Mouse (Mus musculus): ENCODE data around the gene Btbd35f19. TPM values are rescaled to one million over a fixed set of nuclear protein-coding genes. Genes with fewer than 3 reads are reported as not detected.
"Not testable (repeated sequence)": the region's sequence is repeated elsewhere in the genome, so short reads cannot be mapped to it uniquely, and the experiment has no call there.

Gene Btbd35f19
- polyA plus RNA-seq (2014; fragmentation: Nextera tagmentation; extraction: Ambion mirVana), result not detected in 2 replicates

GRCm38 (mm10) chrX:31383818-31384217 is at the start of gene Btbd35f19:
Gene Btbd35f19 (minus strand): TSS chrX:31383918.
- not testable (repeated sequence) for H3K9me3 ChIP-seq (ENCODE audit: control insufficient read depth, low read length); H3K4me2 ChIP-seq (ENCODE audit: low read length); H3K4me1 ChIP-seq (replicated peaks; ENCODE audit: control insufficient read depth, insufficient read depth, low read length); H3K27ac ChIP-seq (ENCODE audit: low read depth); H3K9ac ChIP-seq (ENCODE audit: low read length); H3K4me3 ChIP-seq (ENCODE audit: low read depth, low read length); H3K36me3 ChIP-seq (ENCODE audit: control insufficient read depth, insufficient read depth, low read length); H3K27me3 ChIP-seq (replicated peaks; ENCODE audit: control insufficient read depth, insufficient read depth, low read length); ATAC-seq (replicated peaks; ENCODE audit: low FRiP score, low TSS enrichment, low read depth); DNase-seq (ENCODE audit: low spot score)
- WGBS, result no CpG with 5 or more reads among the region's 4 CpGs

- H3K27ac ChIP-seq (ENCODE audit: low read depth); H3K4me1 ChIP-seq (replicated peaks; ENCODE audit: control insufficient read depth, insufficient read depth, low read length); H3K4me2 ChIP-seq (ENCODE audit: low read length); H3K27me3 ChIP-seq (replicated peaks; ENCODE audit: control insufficient read depth, insufficient read depth, low read length); ATAC-seq (replicated peaks; ENCODE audit: low FRiP score, low TSS enrichment, low read depth); H3K9me3 ChIP-seq (ENCODE audit: control insufficient read depth, low read length); H3K4me3 ChIP-seq (ENCODE audit: low read depth, low read length); H3K9ac ChIP-seq (ENCODE audit: low read length); H3K36me3 ChIP-seq (ENCODE audit: control insufficient read depth, insufficient read depth, low read length); DNase-seq (ENCODE audit: low spot score): not testable (repeated sequence)
- 76% methylated on average over 2 of the region's 4 CpGs for WGBS
Measured at GRCm38 (mm10) chrX:31341924-31342323, 41.8 kb downstream of the Btbd35f19 start.

DNA sequence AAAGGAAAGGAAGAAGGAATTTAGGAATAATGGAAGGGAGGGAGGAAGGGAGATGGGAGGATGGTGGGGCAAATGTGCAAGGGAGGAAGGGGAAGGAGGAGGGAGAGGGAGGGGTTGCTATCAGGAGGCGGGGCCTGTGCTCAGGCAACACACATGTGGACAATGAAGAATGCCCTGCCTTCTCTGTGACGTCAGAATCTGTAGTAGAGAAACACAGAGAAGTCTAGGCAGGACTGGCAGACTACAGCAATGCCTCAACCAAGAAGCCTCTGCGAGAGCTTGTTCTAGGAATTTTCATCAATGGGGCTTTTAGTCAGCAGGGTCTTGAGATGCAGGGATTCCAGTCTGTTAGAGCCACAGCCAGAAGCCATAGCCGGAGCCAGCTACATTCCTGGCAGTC is 47.6 kb downstream of the Btbd35f19 start, which contains the start of gene Btbd35f26:
TSS of gene Btbd35f26 (plus strand) at position 301 of the 400 bp plus-strand sequence.
- H3K27me3 ChIP-seq (replicated peaks; ENCODE audit: control insufficient read depth, insufficient read depth, low read length); H3K27ac ChIP-seq (ENCODE audit: low read depth); H3K36me3 ChIP-seq (ENCODE audit: control insufficient read depth, insufficient read depth, low read length); DNase-seq (ENCODE audit: low spot score); H3K4me3 ChIP-seq (ENCODE audit: low read depth, low read length); H3K9me3 ChIP-seq (ENCODE audit: control insufficient read depth, low read length); H3K4me2 ChIP-seq (ENCODE audit: low read length); H3K4me1 ChIP-seq (replicated peaks; ENCODE audit: control insufficient read depth, insufficient read depth, low read length); ATAC-seq (replicated peaks; ENCODE audit: low FRiP score, low TSS enrichment, low read depth); H3K9ac ChIP-seq (ENCODE audit: low read length): not testable (repeated sequence)
- no CpG with 5 or more reads among the region's 4 CpGs for WGBS

Other genes with a start within 250 kb of the Btbd35f19 start
- gene Spin2f, start 130.0 kb downstream of the Btbd35f19 start, polyA plus RNA-seq (2014; fragmentation: Nextera tagmentation; extraction: Ambion mirVana), result not detected in 2 replicates
- gene Btbd35f26, start 47.5 kb downstream of the Btbd35f19 start, polyA plus RNA-seq (2014; fragmentation: Nextera tagmentation; extraction: Ambion mirVana), result not detected in 2 replicates
- not detected in 2 replicates for gene Gm21883, start 190.4 kb upstream of the Btbd35f19 start, polyA plus RNA-seq (2014; fragmentation: Nextera tagmentation; extraction: Ambion mirVana)
- not detected in 2 replicates for gene Spin2e, start 235.0 kb upstream of the Btbd35f19 start, polyA plus RNA-seq (2014; fragmentation: Nextera tagmentation; extraction: Ambion mirVana)

Data from intestine, embryonic 14.5 days (tissue).